Mouse (Mus musculus) midbrain, embryonic 14.5 days (tissue): ENCODE measurements around the gene Olfr1418. TPM values are rescaled to one million over a fixed set of nuclear protein-coding genes. Genes with fewer than 3 reads are reported as not detected.
A peak's percentile ranks its signal among the peaks of the same experiment; 100 is the strongest.

Source experiments
- ATAC-seq: fragments of 200-750 bp; cut with Nextera tagmentation; 2 replicates; pipeline ENCODE4 v1.8.0; 2017; ENCODE audit warnings: moderate number of reproducible peaks, moderate library complexity; ENCODE audit not compliant: low FRiP score, low TSS enrichment
- DNase-seq: peaks from one replicate; pipeline ENCODE4 v3.0.0-alpha.2; 2015
- H3K27ac ChIP-seq: fragments of 300-500 bp; sonication (generic); replicated peaks from 2 replicates; pipeline ENCODE4 v1.5.1; 2014; ENCODE audit warnings: mild to moderate bottlenecking, low read depth, low read length, moderate library complexity
- H3K27me3 ChIP-seq: fragments of 300-500 bp; sonication (generic); 2 replicates; pipeline ENCODE4 v1.6.1; 2014; ENCODE audit warnings: low read length, control low read depth, mixed read lengths; ENCODE audit not compliant: control insufficient read depth, insufficient read depth
- H3K36me3 ChIP-seq: fragments of 300-500 bp; sonication (generic); 2 replicates; pipeline ENCODE4 v1.6.1; 2014; ENCODE audit warnings: low read length, control low read depth; ENCODE audit not compliant: control insufficient read depth, insufficient read depth
- H3K4me1 ChIP-seq: fragments of 300-500 bp; sonication (generic); 2 replicates; pipeline ENCODE4 v1.6.1; 2014; ENCODE audit warnings: mild to moderate bottlenecking, antibody characterized with exemption, low read length, control low read depth; ENCODE audit not compliant: control insufficient read depth, insufficient read depth
- H3K4me2 ChIP-seq: fragments of 300-500 bp; sonication (generic); 2 replicates; pipeline ENCODE4 v1.6.1; 2014; ENCODE audit warnings: mild to moderate bottlenecking, low read length, moderate library complexity
- H3K4me3 ChIP-seq: fragments of 300-500 bp; sonication (generic); replicated peaks from 2 replicates; pipeline ENCODE4 v1.5.1; 2014; ENCODE audit warnings: low read depth, low read length
- H3K9ac ChIP-seq: fragments of 300-500 bp; sonication (generic); replicated peaks from 2 replicates; pipeline ENCODE4 v1.6.1; 2014; ENCODE audit warnings: mild to moderate bottlenecking, low read length, moderate library complexity
- H3K9me3 ChIP-seq: fragments of 300-500 bp; sonication (generic); 2 replicates; pipeline ENCODE4 v1.6.1; 2016; ENCODE audit warnings: low read length, control low read depth, mixed read lengths; ENCODE audit not compliant: control insufficient read depth
- WGBS: fragments of 180-500 bp; shearing (Covaris S2); extraction: QIAGEN DNeasy Blood & Tissue Kit; methylation state at CpG from one replicate; pipeline ENCODE4 v1.1.7; 2014; 5-methylcytosine and 5-hydroxymethylcytosine counted together
- polyA plus RNA-seq: library from polyadenylated mRNA; unstranded; fragments of >200 nt; fragmentation: Nextera tagmentation; extraction: Ambion mirVana; gene quantifications from 2 replicates; pipeline ENCODE4 v1.2.1, GENCODE M21; 2014

Olfr1418 gene
- polyA plus RNA-seq, 1 experiment from 2014 or later = not detected

GRCm38 (mm10) chr19:11814742-11815333 lies 46.0 kb downstream of the Olfr1418 start:
- H3K4me1 ChIP-seq = peaks cover 29% of the 10 kb centered on the region
- 84% methylated on average over 6 of the region's 6 CpGs for WGBS
- no peak overlapping the region for H3K9ac ChIP-seq
- no peak overlapping the region for H3K4me3 ChIP-seq
- no peak for DNase-seq
- H3K27me3 ChIP-seq = no peaks in the 10 kb centered on the region; the same call in 1 of the 2 replicates
- no peak overlapping the region for H3K4me2 ChIP-seq
- no peak overlapping the region for H3K27ac ChIP-seq
- H3K36me3 ChIP-seq = no peaks in the 10 kb centered on the region
- no peaks in the 10 kb centered on the region for H3K9me3 ChIP-seq
- ATAC-seq = no peak

- H3K4me1 ChIP-seq = peaks cover 25% of the 10 kb centered on the region
- peak overlapping the region; percentile 60 for H3K27ac ChIP-seq
- H3K4me2 ChIP-seq = peak overlapping the region; percentile 21; the same call in 1 of the 2 replicates
- H3K9ac ChIP-seq = no peak overlapping the region; the same call in 1 of the 2 replicates
- H3K4me3 ChIP-seq = no peak overlapping the region
- no peaks in the 10 kb centered on the region for H3K9me3 ChIP-seq
- WGBS = 4% methylated on average over 8 of the region's 8 CpGs
- DNase-seq = peak; percentile 66
- no peaks in the 10 kb centered on the region for H3K36me3 ChIP-seq
- no peaks in the 10 kb centered on the region; the same call in 1 of the 2 replicates for H3K27me3 ChIP-seq
- ATAC-seq = no peak
Observed at GRCm38 (mm10) chr19:11813649-11814048, 47.2 kb downstream of the Olfr1418 start.

DNA sequence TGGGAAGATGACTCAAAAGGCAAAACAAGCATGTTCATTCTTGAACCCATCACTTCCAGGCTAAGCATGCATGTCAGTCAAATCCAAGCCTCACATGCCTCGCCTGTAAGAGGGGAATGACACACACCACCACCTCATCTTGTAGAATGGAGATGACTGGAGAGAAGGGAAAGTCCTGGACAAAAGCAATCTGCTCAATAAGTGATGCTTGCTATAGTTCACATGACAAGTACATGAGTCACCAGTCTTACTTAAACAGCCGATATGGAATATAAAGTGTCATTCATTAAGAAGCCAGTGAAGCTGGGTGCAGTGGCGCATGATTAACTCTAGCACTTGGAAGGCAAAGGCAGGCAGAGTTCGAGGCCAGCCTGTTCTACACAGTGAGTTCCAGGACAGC lies 47.7 kb downstream of the Olfr1418 start:
- Histone ChIP-seq H3K36me3 (no peaks in the 10 kb centered on the region), H3K9me3 (no peaks in the 10 kb centered on the region), H3K4me3 (no peak overlapping the region), H3K4me1 (peaks cover 25% of the 10 kb centered on the region), H3K27me3 (no peaks in the 10 kb centered on the region; the same call in 1 of the 2 replicates), H3K27ac (peak overlapping the region; percentile 60), H3K9ac (no peak overlapping the region), H3K4me2 (no peak overlapping the region)
- 41% methylated on average over 4 of the region's 4 CpGs for WGBS
- DNase-seq (no peak), ATAC-seq (no peak)

DNA sequence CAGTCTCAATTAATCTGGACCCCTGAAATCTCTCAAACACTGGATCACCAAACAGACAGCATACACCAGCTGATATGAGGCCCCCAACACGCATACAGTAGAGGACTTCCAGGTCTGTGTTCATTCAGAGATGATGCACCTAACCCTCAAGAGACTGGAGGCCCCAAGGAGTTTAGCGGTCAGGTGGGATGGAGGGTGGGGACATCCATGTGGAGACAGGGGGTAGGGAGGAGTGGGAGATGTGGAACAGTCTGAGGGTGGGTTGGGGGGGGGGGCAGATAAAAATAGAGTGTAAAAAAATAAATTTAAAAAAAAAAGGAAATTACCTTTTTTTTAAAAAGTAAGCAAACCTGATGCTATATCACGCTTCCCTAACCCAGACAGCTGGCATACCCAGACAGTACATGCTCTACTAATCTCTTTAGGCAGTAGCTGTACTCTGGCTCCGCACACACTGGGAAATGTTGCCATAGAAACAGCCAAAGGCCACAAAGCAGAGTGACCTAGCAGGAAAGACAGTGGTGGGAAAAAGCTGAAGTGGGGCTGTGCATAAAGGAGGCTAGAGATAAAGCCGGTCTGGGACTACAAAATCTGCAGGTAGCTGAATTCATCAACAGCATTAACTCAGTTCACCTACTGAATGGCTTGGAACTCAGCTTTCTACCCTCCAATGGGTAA lies 49.0 kb downstream of the Olfr1418 start:
- 11% methylated on average over 5 of the region's 5 CpGs for WGBS
- peak overlapping the region; percentile 74 for H3K27ac ChIP-seq
- peaks cover 25% of the 10 kb centered on the region for H3K4me1 ChIP-seq
- H3K4me2 ChIP-seq = peak overlapping the region; percentile 29
- ATAC-seq (peak; percentile 92), DNase-seq (peak; percentile 88)
- no peaks in the 10 kb centered on the region for H3K36me3 ChIP-seq
- no peaks in the 10 kb centered on the region; the same call in 1 of the 2 replicates for H3K27me3 ChIP-seq
- H3K4me3 ChIP-seq = no peak overlapping the region
- no peaks in the 10 kb centered on the region for H3K9me3 ChIP-seq
- no peak overlapping the region for H3K9ac ChIP-seq

GRCm38 (mm10) chr19:11810856-11811255 lies 50.0 kb downstream of the Olfr1418 start:
- H3K27me3 ChIP-seq = no peaks in the 10 kb centered on the region
- peak overlapping the region; percentile 28; the same call in 1 of the 2 replicates for H3K27ac ChIP-seq
- H3K9ac ChIP-seq = no peak overlapping the region
- DNase-seq = no peak
- peaks cover 25% of the 10 kb centered on the region for H3K4me1 ChIP-seq
- WGBS = 47% methylated on average over 1 of the region's 1 CpGs
- H3K4me2 ChIP-seq = no peak overlapping the region
- H3K36me3 ChIP-seq = no peaks in the 10 kb centered on the region
- H3K4me3 ChIP-seq = no peak overlapping the region
- ATAC-seq = no peak
- no peaks in the 10 kb centered on the region for H3K9me3 ChIP-seq

DNA sequence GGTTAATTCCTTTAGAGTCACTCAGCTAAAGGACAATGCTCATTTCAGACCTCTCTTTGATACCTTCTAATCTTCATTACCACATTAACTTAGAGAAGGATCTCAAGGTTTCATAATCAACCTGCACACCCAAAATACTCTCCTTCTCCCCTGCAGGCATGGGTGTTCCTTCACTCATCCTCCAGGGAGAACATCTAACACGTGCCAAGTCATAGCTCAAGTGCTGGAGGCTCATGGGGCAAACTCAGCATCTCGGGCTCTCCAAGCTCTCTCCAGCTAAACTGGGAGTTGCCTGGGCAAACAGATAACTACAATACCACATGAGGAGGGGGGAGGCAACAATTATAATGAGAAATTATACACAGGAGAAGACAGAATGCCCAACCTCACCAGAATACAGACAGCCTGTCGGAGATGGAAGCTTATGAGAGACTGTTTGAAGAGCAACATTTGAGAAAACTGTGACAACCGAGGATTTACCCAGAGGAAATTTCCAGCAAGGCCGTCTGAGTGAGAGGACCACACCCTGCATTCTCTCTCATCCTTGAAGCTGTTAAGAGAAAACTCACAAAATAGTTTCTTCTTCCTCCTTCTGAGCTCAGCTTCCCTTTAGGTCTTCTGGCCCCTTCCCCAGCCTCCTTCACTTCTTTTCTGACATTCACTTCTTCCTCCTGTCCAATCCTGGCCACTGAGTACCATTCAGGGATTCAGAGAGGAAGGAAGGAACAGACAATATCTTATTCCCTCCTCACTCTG lies 50.7 kb downstream of the Olfr1418 start:
- Histone ChIP-seq H3K27me3 (no peaks in the 10 kb centered on the region), H3K36me3 (no peaks in the 10 kb centered on the region), H3K4me2 (no peak overlapping the region), H3K27ac (no peak overlapping the region), H3K4me1 (peaks cover 25% of the 10 kb centered on the region), H3K9me3 (no peaks in the 10 kb centered on the region), H3K4me3 (no peak overlapping the region), H3K9ac (no peak overlapping the region)
- no peak for DNase-seq
- WGBS = 84% methylated on average over 5 of the region's 5 CpGs
- ATAC-seq = no peak

- Histone ChIP-seq H3K9ac (no peak overlapping the region), H3K9me3 (no peaks in the 10 kb centered on the region), H3K27me3 (no peaks in the 10 kb centered on the region), H3K4me1 (peaks cover 25% of the 10 kb centered on the region), H3K4me3 (no peak overlapping the region), H3K4me2 (no peak overlapping the region), H3K36me3 (no peaks in the 10 kb centered on the region), H3K27ac (no peak overlapping the region)
- ATAC-seq (no peak), DNase-seq (no peak)
- 90% methylated on average over 2 of the region's 2 CpGs for WGBS
Observed at GRCm38 (mm10) chr19:11808452-11808851, 52.4 kb downstream of the Olfr1418 start.

DNA sequence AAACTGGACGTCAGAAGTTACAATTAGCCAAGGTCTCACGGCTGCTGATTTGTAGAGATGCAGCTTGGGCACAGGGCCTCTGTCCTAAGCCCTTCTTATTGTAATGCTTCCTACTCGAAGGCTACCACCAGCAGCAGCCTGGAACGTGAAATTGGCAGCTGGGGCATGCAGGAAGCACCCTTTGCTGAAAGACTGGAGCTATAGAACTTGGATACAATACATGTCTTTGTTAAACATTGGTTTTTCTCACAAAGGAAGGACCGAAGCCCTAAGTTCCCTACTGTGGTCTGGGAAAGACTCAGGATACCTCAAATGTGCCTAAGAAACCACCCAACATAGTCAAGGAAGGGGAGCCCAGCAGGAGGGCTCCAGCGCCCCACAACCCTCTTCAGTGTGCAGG lies 53.0 kb downstream of the Olfr1418 start:
- no peak overlapping the region for H3K4me3 ChIP-seq
- DNase-seq = no peak
- H3K9ac ChIP-seq = no peak overlapping the region
- H3K4me1 ChIP-seq = peaks cover 20% of the 10 kb centered on the region
- no peak overlapping the region for H3K4me2 ChIP-seq
- no peak overlapping the region for H3K27ac ChIP-seq
- no peaks in the 10 kb centered on the region for H3K36me3 ChIP-seq
- ATAC-seq = no peak
- no peaks in the 10 kb centered on the region for H3K27me3 ChIP-seq
- H3K9me3 ChIP-seq = no peaks in the 10 kb centered on the region
- WGBS = 21% methylated on average over 6 of the region's 6 CpGs
